Mouse (Mus musculus): ENCODE data around the gene Anxa9. TPM values are rescaled to one million over a fixed set of nuclear protein-coding genes. Genes with fewer than 3 reads are reported as not detected.
A peak's percentile ranks its signal among the peaks of the same experiment; 100 is the strongest.
"Not testable (repeated sequence)": the region's sequence is repeated elsewhere in the genome, so short reads cannot be mapped to it uniquely, and the experiment has no call there.

Gene Anxa9
- 1 to 10 TPM; 1.1 to 3.3 TPM for total RNA-seq (2021)
- long read RNA-seq, experiment 1, partial matches to known transcripts = 0 of 1 reads
- long read RNA-seq, experiment 1, other reads (novel, unspliced or antisense) = 1 of 1 reads
- long read RNA-seq, experiment 2, partial matches to known transcripts = 0 of 1 reads
- long read RNA-seq, experiment 2, other reads (novel, unspliced or antisense) = 1 of 1 reads

DNA sequence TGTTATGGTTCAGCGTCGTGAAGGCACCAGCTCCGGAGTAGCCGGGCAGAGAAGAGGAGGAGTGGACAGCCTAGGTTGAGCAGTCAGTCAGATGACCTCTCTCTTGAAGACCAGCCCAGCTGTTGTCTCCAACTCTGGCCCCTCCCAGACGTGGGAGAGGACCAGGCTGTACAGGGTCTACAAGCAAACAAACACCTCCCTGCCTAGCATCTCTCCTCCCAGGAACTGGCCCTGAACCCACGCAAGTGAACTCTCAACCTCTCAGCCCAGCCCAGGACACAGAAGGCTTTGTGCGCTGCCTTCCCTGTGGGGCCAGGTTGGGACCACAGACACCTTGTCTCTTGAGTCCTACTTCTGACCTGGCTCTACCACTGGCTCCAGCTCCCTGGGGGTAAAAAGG, at the start of gene Anxa9:
Gene Anxa9 (minus strand): TSS at position 77 of the 400 bp plus-strand sequence.
- DNase-seq = no peak

DNA sequence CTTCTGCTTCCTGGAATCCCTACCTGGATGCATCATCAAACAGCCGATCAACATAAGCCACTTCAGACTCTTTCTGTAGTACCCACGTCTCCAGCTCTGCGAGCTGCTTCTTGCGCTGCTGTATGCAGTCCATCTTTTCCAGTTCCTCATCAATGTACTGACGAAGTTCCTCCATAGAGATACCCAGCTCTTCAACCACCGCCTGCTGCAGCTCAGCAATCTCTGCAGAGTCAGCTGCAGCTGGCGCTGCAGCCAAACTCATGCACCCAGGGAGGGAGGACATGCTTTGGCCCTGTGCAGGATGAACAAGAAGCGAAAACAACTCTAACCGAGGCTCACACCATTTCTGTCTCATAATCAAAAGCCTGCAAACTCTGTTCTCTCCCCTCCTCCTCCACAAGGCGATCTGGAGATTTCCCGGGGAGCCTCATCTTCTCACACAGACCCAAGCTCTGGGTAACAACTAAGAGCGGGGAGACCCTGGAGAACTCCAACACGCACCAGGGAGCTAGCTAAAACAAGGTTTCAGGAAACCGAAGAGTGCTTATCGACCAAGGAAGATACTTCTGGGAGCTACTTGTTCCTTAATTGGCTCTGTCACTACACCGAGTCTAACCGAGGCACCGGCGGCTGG, 49.1 kb upstream of the Anxa9 start:
- DNase-seq = not testable (repeated sequence)

DNA sequence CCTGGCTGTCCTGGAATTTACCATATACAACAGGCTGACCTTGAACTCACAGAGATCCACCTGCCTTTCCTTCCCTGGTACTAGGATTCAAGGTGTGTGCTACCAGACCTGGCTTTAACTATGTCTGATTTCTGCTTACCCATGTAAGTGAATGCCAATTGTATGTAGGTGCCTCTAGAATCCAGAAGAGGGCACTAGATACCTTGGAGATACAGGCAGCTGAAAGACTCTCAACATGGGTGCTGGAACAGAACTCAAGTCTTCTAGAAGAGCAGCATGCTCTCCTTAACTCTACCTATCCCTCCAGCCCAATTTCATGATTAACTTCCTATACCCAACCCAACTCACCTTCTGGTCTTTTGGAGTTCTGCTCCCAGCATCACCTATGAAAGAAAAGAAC, 42.5 kb upstream of the Anxa9 start:
- DNase-seq = no peak

DNA sequence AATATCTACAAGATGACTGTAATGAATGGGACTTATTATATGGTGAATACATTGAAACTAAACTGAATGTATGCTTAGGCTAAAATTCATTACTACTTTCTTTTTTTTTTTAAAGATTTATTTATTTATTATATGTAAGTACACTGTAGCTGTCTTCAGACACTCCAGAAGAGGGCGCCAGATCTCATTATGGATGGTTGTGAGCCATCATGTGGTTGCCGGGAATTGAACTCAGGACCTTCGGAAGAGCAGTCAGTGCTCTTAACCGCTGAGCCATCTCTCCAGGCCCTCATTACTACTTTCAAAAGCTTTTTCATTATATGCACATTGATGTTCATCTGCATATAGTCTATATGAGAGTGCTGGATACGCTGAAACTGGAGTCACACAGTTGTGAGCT, 41.4 kb upstream of the Anxa9 start:
- not testable (repeated sequence) for DNase-seq

DNA sequence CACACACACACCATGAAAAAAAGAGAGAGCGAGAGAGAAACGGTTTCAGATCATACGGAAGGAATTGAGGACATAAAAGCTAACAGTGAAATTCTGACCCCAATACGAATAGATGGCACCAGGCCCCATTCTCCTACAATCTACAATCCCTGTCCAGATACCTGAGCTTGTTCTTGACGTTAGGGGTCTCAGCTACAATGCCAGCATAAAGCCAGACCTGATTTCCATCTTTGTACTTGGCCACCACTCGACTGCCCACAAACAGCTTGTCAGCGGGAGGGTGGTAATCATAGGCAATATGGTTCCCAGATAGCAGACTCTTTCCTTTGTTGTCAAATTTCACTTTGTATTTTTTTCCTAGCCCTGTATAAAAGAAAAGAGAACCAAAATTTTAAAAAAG, 39.5 kb upstream of the Anxa9 start:
- DNase-seq = no peak

DNA sequence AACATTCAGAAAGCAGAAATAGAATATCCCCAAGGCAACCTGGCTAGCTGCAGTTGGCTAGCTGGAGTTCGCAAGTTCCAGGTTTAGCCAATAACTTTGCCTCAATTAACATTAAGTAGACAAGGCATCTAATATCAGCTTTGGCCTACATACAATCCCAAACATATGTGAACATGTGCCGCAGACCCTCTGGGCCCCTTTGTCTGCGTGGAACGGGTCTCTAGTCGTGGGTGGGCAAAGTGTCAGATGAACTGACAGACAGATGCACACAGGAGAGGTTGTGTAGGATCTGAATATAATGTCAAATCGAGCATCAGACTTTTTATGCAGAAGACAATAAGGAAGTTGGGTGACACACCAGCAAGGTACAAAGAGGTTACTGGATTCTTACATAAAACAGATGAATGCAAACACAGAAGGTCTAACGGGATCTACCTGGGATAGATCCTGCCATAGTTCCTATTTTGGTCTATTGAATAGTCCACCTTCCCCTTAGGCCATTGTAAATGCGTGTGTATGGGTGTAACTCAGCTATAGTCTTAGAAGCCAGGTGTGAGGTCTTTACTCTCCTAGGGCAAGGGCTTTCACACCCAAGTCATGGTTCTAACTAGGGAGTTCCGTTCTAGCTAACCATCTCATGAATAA, 36.5 kb upstream of the Anxa9 start:
- DNase-seq = not testable (repeated sequence)

DNA sequence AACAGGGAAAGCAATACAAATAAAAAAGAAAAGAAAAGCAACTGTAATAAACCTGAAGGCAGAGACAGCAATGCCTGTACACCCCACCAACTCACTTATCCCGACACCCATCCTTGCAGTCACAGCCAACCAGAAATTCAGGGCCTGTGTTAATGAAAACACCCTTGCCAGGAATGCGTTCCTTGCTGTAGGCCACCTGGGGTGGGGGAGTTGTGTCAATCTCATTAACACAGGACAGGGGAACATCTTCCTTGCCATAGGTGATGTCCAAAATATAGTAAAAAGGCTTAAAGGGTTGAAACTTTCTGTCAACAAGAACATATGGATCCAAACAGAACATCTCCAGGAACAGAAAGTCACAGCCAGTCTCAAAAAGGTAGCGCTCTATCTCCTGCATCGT, 31.3 kb upstream of the Anxa9 start:
- DNase-seq = no peak

DNA sequence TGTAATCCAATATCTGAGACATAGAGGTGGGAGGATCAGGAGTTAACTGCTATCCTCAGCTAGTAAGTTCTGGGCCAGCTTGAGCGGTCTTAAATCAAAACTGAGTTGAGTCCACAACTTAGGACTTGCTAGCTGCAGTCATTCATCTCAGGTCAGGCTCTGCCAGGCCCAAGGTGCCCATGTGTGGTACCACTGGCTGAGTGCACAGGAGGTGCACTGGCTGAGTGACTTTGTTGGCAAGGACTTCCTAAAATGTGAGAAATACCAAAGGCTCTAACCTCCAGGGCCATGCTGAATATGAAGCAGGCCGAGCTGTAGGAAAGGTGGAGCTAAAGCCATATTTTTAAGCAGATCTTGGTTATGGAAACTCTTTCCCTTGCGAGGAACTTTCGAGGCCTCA, 30.4 kb upstream of the Anxa9 start:
- no peak for DNase-seq

DNA sequence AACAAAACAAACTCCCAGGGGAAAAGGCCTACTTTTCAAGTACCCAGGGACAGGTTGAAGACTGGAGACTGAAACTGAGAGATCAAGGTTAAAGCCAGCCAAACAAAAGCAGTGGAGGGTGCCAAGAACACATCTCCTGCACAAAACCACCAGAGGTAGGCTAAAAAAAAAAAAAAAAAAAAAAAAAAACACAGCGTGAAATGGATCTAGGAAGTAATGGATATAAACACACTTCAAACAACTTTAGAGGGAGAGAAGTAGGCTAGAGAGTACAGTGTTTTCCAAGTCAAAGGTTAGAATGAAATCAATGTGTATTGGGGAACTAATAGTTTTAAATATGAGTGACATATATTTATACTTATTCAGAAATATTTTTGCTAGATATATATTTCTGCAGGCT, 24.6 kb upstream of the Anxa9 start:
- no peak for DNase-seq

DNA sequence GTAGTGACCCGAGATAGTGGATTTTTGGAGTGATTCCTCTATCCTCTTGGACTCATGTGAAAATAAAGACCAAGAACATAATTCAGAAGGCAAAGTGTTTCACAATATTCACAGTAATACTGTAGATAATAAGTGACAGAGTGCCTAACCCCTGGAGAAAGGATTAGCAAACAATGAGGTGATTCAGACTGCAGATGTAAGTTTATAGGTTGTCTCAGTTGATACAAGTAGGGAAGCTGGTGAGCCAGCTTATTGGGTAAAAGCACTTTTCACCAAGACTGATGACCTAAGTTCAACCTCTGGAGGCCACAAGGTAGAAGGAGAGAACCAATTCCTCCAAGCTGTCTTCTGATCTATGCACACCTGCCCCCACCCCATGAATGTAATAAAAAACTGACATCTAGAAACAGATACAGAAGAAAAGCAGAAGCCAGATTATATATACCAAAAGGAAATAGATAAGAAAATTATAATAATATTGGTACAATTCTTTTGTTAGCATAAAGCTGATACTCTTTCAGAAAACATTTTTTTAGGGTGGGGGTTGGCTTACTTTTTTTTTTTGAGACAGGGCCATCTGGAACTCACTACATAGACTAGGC, 21.9 kb upstream of the Anxa9 start:
- no peak for DNase-seq

DNA sequence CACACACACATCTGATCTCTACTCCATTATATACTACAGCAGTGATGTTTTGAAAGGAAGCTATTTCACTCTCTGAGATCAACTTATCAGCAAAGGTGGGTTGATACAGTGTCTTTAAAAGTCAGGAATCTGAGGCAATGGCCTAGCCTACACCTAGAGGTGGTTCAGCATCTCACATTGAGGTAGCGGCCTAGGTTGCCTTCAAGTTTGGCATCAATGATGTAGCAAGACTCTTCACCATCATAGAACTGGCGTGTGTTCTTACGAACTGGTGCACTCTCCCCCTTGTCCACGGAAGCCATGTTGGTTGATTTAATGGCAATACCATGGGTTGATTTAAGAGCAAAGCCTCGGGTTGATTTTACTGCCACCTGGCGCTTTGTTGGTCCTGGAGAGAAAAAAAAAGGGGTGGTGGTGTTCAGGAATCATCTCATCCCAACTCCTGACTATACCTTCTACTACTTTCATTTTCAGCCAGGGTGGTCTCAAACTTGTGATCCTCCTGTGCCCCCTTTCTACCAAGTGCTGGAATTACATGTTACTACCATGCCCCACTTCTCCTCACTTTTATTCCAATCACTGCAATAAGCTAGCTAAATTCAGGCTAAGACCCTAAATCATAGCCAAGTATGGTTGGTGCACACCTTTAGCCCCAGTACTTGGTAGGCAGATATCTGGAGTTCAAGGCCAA, 17.6 kb upstream of the Anxa9 start:
- no peak for DNase-seq

DNA sequence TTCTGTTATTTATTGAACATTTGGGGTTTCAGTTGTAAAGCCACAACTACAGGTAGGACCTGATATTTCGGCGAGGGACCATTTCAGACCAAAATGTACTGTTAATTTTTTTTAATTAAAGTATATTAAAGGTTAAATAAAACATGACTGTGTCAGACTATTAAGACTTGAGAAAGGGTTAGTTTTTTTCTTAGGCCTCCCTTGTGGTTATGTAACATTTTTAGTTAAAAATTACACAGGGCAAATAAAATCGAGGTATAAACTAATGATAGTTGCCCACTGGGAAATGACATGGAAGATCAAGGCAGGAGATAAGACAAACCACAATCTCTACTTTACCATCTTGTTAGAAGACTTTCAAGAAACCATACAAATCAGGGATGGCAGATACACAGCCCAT, 16.5 kb upstream of the Anxa9 start:
- no peak for DNase-seq

DNA sequence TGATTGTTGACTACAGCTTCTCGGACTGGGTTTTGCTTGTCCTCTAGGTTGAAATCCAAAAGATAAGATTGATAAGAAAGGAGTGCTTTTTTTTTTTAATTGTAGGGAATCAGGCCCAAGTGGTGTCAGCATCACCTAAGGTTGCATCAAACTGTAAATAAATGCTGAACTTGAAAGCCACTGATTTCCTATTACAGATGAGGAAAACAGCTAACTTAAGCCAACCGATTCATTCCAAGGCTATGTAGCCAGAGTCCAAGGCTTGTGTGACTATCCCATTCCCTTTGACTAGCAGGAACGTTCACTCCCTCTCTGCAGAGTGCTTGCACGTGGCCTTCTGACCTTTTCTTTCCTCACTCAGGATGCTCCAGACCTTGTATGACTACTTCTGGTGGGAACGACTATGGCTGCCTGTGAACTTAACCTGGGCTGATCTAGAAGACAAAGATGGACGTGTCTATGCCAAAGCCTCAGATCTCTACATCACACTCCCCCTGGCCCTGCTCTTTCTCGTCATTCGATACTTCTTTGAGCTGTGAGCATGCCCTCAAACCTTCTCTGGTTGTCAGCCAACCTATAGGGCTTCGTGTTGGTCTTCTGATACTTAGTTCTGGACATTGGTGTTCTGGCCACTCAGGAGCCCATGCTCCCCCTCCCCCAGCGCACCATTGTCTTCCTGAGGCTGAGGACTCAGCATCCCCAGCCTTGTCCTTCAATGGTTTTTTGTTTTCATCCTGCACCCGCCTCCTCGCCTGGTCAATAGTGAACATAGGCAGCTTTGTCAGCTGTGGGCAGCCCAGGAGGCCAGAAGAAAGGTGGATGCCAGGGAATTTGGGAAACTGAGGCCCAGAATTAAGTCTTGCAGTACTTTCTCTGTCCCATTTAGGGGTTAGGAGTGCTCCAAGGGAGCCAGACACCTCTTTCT, 13.0 kb upstream of the Anxa9 start:
- DNase-seq = peak in 1 of 2 experiments; percentile 39

DNA sequence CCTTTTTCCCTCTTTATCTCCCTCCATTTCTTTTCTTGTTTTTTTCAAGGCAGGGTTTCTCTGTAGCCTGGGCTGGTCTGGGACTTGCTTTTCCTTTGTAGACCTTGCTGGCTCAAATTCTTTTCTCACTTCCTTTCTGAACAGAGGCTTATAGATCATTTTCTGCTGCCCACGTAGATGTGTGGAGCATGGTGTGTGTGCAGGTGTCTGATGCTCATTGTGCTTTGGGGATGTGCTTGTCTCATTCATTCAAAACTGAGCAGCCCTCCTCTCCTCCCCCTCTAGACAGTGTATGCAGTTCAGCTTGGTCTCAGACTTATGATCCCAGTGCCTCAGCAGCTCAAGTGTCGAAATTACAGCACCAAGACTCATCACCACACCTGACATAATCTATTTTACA, 12.1 kb upstream of the Anxa9 start:
- no peak for DNase-seq

DNA sequence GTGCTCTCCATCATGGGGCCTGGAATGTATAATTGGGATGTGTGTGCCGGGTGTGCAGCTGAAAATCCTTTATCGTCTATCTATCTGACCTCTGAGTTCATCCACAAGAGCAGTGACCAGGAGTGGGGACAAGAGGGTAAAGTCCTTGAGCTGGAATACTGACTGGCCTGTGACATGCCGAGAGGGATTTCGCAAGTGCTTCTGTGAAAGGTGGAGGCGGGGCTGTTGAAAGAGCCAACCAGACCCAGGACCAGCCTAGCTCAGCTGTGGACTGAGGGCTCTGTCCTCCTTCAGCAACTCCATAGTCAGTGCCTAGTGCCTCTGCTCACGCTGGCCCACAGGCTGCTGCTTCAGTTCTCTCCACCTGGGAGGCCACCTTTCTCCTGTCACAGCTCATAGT, 11.6 kb upstream of the Anxa9 start:
- DNase-seq = peak; percentile 84 to 88

DNA sequence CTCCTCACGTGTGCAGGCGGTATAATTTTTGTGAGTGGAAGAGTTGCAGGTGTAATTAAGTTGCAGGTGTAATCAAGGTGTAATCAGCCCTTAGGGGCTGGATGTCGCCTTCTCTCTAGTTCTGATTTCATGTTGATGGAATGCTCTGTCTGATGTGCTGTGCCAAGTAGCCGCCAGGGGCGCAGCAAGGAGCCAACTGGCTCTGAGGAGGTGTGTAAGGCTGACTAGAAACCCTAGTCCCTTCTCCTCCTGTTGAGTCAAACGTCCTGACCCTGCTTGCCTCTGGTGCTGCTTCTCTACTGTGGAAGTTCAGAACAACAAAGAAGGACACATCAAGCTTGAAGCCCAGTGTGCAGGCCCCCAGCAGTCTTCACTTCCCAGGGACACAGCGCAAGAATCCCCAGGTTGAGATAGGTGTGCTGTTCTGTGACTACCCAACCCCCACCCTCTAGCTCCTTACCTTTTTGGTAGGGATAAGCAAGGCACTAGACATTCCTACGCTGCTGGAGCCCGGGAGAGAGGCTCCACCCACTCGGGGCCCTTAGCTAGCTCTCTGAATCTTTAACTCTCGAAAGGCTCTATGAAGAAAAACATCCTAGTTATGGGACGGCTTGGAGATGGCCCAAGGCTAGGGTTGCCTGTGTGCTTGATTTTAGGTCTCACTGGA, 10.6 kb upstream of the Anxa9 start:
- peak; percentile 71 to 77 for DNase-seq

DNA sequence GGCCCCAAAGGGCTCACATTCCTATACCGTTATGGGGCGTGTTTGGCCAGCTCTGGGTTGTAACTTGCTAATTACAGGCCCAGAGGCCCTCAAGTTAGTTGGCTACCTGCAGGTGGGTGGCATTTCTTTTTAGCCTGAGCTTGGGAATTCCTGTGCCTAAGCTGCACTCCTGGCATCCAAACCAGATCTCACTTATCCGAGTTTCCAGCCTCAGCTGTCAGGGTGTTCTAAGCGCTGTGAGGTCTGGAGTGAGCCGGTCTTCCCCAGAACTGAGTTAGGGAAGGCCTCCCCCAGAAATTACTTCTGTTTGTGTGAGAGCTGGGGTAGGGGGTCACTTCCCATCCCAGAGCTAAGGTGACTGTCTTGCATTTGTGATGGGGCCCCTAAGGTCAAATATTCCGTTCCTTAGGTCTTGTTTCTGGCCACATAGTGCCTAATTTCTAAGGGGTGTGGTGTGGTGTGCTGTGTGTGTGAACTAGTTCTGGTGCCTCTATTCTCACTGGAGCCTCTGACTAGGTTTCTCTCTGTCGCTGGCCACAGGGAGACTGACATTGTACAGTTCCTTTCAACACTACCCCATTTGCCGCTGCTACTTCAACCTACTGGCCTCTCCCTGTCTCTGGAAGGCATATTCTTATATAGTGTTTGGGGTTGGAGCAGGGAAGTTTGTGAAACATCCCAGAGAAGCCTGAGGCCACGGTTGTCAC, 9.0 kb upstream of the Anxa9 start:
- DNase-seq = no peak

DNA sequence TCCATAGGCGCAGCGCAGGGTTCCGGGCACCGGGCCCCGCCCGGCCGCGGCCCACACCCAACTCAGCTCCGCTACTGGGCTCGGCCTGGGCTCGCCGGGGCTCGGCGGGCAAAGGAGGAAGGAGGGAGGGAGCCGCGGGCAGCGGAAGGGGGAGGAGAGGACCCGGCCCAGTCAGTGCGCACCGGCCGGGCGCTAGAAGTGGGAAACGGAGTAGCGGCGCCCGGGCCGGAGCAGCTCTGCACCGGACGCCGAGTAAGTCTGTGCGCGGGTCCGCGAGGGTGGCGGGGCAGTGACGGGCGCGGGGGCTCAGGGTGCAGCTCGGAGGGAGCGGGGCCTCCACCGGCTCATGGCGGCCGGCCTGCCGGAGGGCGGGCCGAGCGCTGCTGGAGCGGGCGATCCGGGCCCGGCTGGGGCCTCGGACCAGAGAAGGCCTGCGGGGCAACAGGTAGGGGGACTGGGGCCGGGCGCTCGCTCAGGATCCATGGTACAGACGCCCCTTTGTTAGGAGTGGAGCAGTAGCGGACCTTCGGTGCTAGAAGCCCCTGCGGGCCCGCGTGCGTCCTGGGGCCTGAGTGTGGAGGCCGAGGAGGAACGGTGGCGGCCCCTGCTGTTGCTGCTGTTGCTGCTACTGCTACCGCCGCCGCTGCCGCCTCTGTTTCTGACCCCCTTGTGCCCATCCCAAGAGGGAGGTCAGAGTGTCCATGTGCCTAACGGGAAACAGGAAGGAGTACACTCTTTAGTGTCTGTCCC, 8.3 kb upstream of the Anxa9 start:
- DNase-seq = peak; percentile 97

DNA sequence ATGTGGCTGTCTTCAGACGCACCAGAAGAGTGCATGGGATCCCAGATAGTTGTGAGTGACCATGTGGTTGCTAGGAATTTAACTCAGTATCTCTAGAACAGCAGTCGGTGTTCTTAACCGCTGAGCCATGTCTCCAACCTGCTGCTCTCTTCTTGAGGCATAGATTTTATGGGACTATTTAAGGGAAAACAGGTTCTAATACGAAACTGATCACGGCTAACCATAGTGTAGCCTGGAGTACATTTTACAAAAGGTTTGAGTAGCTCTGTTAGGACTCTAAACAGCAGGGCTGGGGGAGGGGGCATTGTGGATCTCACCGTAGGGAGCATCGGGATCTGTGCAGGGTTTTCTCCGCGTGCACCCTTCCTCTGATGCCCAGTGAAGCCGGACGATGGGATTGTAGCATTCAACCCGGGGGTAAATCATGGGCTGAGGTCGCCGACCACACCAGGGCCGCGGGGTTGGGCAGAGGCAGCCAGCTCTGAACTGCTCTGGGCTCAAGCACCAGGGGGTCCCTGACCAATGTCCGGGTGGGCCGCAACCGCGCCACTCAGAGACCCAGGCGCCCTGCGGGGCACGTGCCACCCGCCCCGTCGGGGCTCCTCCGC, 7.6 kb upstream of the Anxa9 start, which contains the start of gene Cers2:
Gene Cers2 (plus strand): TSS at position 306 of the 608 bp plus-strand sequence.
- no peak for DNase-seq
